25 mouse cellular contexts compared by ENCODE assay signal in genomic region chr13:52990139-52990538, GRCm38 (mm10). TPM values are rescaled to one million over a fixed set of nuclear protein-coding genes. Genes with fewer than 3 reads are reported as not detected.
DNase-seq lines count a peak whose midpoint lies in the region; ATAC-seq and TF ChIP-seq lines count a peak whose summit lies in the region.
"Had no signal": no experiment of that assay in that cellular context is flagged by ENCODE, and none has a peak within 500 bp of the region (broad histone marks: within the 10 kb centered on the region; RNA-seq: fewer than 3 reads in every experiment).

No protein-coding gene starts in this region.

- no peaks in the 10 kb centered on the region for H3K27me3 ChIP-seq in stomach, embryonic 14.5 days (ENCODE audit: control insufficient read depth, insufficient read depth, low read length)
- no peaks in the 10 kb centered on the region for H3K27me3 ChIP-seq in stomach, postnatal 0 days (ENCODE audit: control insufficient read depth, insufficient read depth, low read length)
- H3K27me3 ChIP-seq in limb, embryonic 10.5 days (ENCODE audit: low read depth, poor library complexity, severe bottlenecking) = no peaks in the 10 kb centered on the region
- H3K27me3 ChIP-seq: forebrain, embryonic 12.5 days; neural tube, embryonic 13.5 days; stomach, embryonic 15.5 days had no signal

- TF ChIP-seq CTCF in stomach, postnatal 0 days (IDR thresholded peaks at IDR 0.05; ENCODE audit: low read depth) = no peak

- no peaks in the 10 kb centered on the region for H3K36me3 ChIP-seq in stomach, embryonic 14.5 days (ENCODE audit: control insufficient read depth, insufficient read depth, low read length)
- no peaks in the 10 kb centered on the region for H3K36me3 ChIP-seq in stomach, postnatal 0 days (ENCODE audit: control insufficient read depth, insufficient read depth, low read length)
- no peaks in the 10 kb centered on the region for H3K36me3 ChIP-seq in limb, embryonic 10.5 days
- H3K36me3 ChIP-seq: forebrain, embryonic 12.5 days; liver, embryonic 13.5 days; neural tube, embryonic 13.5 days; stomach, embryonic 15.5 days had no signal

- H3K4me3 ChIP-seq in stomach, embryonic 14.5 days (ENCODE audit: low read depth, low read length) = no peak overlapping the region
- H3K4me3 ChIP-seq in stomach, postnatal 0 days (ENCODE audit: low read depth, low read length) = no peak overlapping the region
- H3K4me3 ChIP-seq in limb, embryonic 10.5 days = no peak overlapping the region
- H3K4me3 ChIP-seq: forebrain, embryonic 12.5 days; gastrocnemius, adult 2 months; layer of hippocampus, adult 2 months; liver, embryonic 13.5 days; neural tube, embryonic 13.5 days; stomach, embryonic 15.5 days had no signal

- no peak overlapping the region for H3K4me2 ChIP-seq in stomach, embryonic 14.5 days (replicated peaks; ENCODE audit: low read depth, low read length)
- H3K4me2 ChIP-seq in stomach, postnatal 0 days (replicated peaks; ENCODE audit: low read depth) = no peak overlapping the region
- H3K4me2 ChIP-seq: forebrain, embryonic 12.5 days; heart, embryonic 11.5 days; liver, embryonic 13.5 days; neural tube, embryonic 13.5 days; stomach, embryonic 15.5 days had no signal

- no peak overlapping the region for H3K9ac ChIP-seq in stomach, embryonic 14.5 days (replicated peaks; ENCODE audit: low read depth, low read length)
- no peak overlapping the region for H3K9ac ChIP-seq in stomach, postnatal 0 days (ENCODE audit: low read length)
- H3K9ac ChIP-seq: forebrain, embryonic 12.5 days; liver, embryonic 13.5 days; neural tube, embryonic 13.5 days; stomach, embryonic 15.5 days had no signal

- no peak for ATAC-seq in stomach, embryonic 14.5 days (ENCODE audit: insufficient number of reproducible peaks, insufficient read depth, low FRiP score, low read depth)
- ATAC-seq in stomach, postnatal 0 days (ENCODE audit: low FRiP score, low TSS enrichment) = no peak

- peaks cover 13% of the 10 kb centered on the region; the same call in 1 of the 2 replicates for H3K4me1 ChIP-seq in stomach, embryonic 14.5 days (ENCODE audit: control insufficient read depth, insufficient read depth, low read length)
- H3K4me1 ChIP-seq in stomach, postnatal 0 days (replicated peaks; ENCODE audit: control insufficient read depth, insufficient read depth) = no peaks in the 10 kb centered on the region
- H3K4me1 ChIP-seq in limb, embryonic 10.5 days = peaks cover 27% of the 10 kb centered on the region
- H3K4me1 ChIP-seq: forebrain, embryonic 12.5 days; neural tube, embryonic 13.5 days had no signal

- 0 out of 2 replicates have a peak overlapping the region, but pooled peaks have one; percentile 17 for H3K27ac ChIP-seq in stomach, embryonic 14.5 days (ENCODE audit: low read length)
- no peak overlapping the region for H3K27ac ChIP-seq in stomach, postnatal 0 days (replicated peaks)
- H3K27ac ChIP-seq in limb, embryonic 10.5 days = peak overlapping the region; percentile 56
- H3K27ac ChIP-seq: forebrain, embryonic 12.5 days; gastrocnemius, adult 2 months; layer of hippocampus, adult 2 months; liver, embryonic 13.5 days; neural tube, embryonic 13.5 days; stomach, embryonic 15.5 days had no signal

- DNase-seq in adrenal gland, postnatal 14 days = peak; percentile 11
- no peak for DNase-seq in adrenal gland, postnatal 10 days
- no peak for DNase-seq in stomach, postnatal 0 days (ENCODE audit: low spot score)
- peak; percentile 51 for DNase-seq in limb, embryonic 10.5 days (ENCODE audit: low spot score)
- DNase-seq in testis, postnatal 10 days (ENCODE audit: low spot score) = no peak
- DNase-seq in frontal cortex, postnatal 36 days (ENCODE audit: low spot score in 2 of 2) = no peak
- no peak for DNase-seq in gastrocnemius, postnatal 25 days
- DNase-seq: adrenal gland, postnatal 36 days; cerebellum, adult 9-10 months; gastrocnemius, adult 2 months; heart, postnatal 10 days; kidney, adult 11 months; kidney, postnatal 14 days; layer of hippocampus, postnatal 36 days; liver, embryonic 13.5 days; lung, adult 2 months; midbrain, embryonic 14.5 days; thymus, adult 2 months; thymus, postnatal 4 days had no signal

- TF ChIP-seq EP300 in stomach, postnatal 0 days (optimal IDR thresholded peaks at IDR 0.05) = no peak

- WGBS in stomach, embryonic 14.5 days = 22% methylated on average over 9 of the region's 9 CpGs
- WGBS in stomach, postnatal 0 days = 33% methylated on average over 9 of the region's 9 CpGs
- 48% methylated on average over 9 of the region's 9 CpGs for WGBS in limb, embryonic 10.5 days

- H3K9me3 ChIP-seq in stomach, embryonic 14.5 days (ENCODE audit: control insufficient read depth, low read depth, low read length) = no peaks in the 10 kb centered on the region
- no peaks in the 10 kb centered on the region for H3K9me3 ChIP-seq in stomach, postnatal 0 days (ENCODE audit: control insufficient read depth, low read length)
- no peaks in the 10 kb centered on the region for H3K9me3 ChIP-seq in limb, embryonic 10.5 days (replicated peaks)
- H3K9me3 ChIP-seq: forebrain, embryonic 12.5 days; liver, embryonic 13.5 days; neural tube, embryonic 13.5 days; stomach, embryonic 15.5 days had no signal

RNA-seq across cellular contexts. Expression of gene Nfil3, which starts 9.3 kb away (rescaled TPM):
- total RNA-seq in adrenal gland, postnatal 14 days (2021) = 49.1 and 87.9 TPM in 2 replicates
- 10 to 100 TPM; 23.0 to 83.7 TPM for total RNA-seq in adrenal gland, postnatal 10 days (2021)
- polyA plus RNA-seq in stomach, embryonic 14.5 days (2014; fragmentation: Nextera tagmentation; extraction: Ambion mirVana) = 25.8 and 26.6 TPM in 2 replicates
- 14.4 and 16.4 TPM in 2 replicates for polyA plus RNA-seq in stomach, postnatal 0 days (2015; fragmentation: Nextera tagmentation; extraction: Ambion mirVana)
- 34.9 and 43.0 TPM in 2 replicates for polyA plus RNA-seq in limb, embryonic 10.5 days (2016; fragmentation: Nextera tagmentation; extraction: Ambion mirVana)
- total RNA-seq in gastrocnemius, postnatal 25 days (2021) = 10 to 100 TPM; 21.4 to 53.7 TPM

Comparison
In these comparisons a context has a peak if more than half of its experiments do, and no peak if none do; other contexts are left out.
1. DNase-seq: peak in adrenal gland, postnatal 14 days (single experiment) and limb, embryonic 10.5 days (single experiment); none in adrenal gland, postnatal 10 days (single experiment), stomach, postnatal 0 days (single experiment), testis, postnatal 10 days (single experiment), frontal cortex, postnatal 36 days (0 of 2) and gastrocnemius, postnatal 25 days (single experiment).